Mouse (Mus musculus) CH12.LX (cell line): ENCODE data around the gene Klk1.

Experiments
- CHD1 ChIP-seq: IDR thresholded peaks from 2 replicates; pipeline ENCODE4 v1.6.1; 2012; ENCODE audit warnings: low read depth, low read length, improper control_type of control experiment, inconsistent platforms
- CTCF ChIP-seq, 2 experiments: IDR thresholded peaks in 1 of 2; conservative IDR thresholded peaks in 1 of 2; 2 replicates each; pipeline ENCODE4 v1.5.1; 2011 to 2012; ENCODE audit warnings: low read depth in 2 of 2, low read length in 2 of 2, improper control_type of control experiment in 1 of 2, inconsistent platforms in 1 of 2, mild to moderate bottlenecking in 1 of 2, moderate library complexity in 1 of 2
- E2F4 ChIP-seq: IDR thresholded peaks from 2 replicates; pipeline ENCODE4 v1.6.1; 2011; ENCODE audit warnings: low read depth, low read length, improper control_type of control experiment; ENCODE audit not compliant: insufficient replicate concordance
- MAX ChIP-seq: IDR thresholded peaks from 2 replicates; pipeline ENCODE4 v1.6.1; 2011; ENCODE audit warnings: low read length, improper control_type of control experiment
- TCF12 ChIP-seq: IDR thresholded peaks from 2 replicates; pipeline ENCODE4 v1.6.1; 2014; ENCODE audit warnings: low read depth, mild to moderate bottlenecking, inconsistent platforms, low read length, improper control_type of control experiment
- ZC3H11A ChIP-seq: IDR thresholded peaks from 2 replicates; pipeline ENCODE4 v1.6.1; 2012; ENCODE audit warnings: low read depth, mild to moderate bottlenecking, inconsistent platforms, low read length, improper control_type of control experiment

- TF ChIP-seq CTCF (conservative IDR thresholded peaks at IDR 0.05 in 1 of 2, IDR thresholded peaks at IDR 0.05 in 1 of 2; ENCODE audit: low read depth in 2 of 2, low read length in 2 of 2) (no peak), TCF12 (no peak), CHD1 (no peak), E2F4 (no peak), ZC3H11A (no peak), MAX (peak; percentile 82)
These were observed 21.9 kb downstream of the Klk1 start for GRCm38 (mm10) chr7:44246984-44247470.
